Mouse (Mus musculus) CH12.LX (cell line): ENCODE data around the gene Gm4707. TPM values are rescaled to one million over a fixed set of nuclear protein-coding genes. Genes with fewer than 3 reads are reported as not detected.

Source experiments
- DNase-seq: peaks from one replicate; pipeline ENCODE4 v3.0.0-alpha.2; 2013; ENCODE audit errors: extremely low read depth
- H3K27ac ChIP-seq: 2 replicates; pipeline ENCODE4 v1.5.1; 2012; ENCODE audit warnings: low read depth, mild to moderate bottlenecking, control low read depth, moderate library complexity; ENCODE audit not compliant: insufficient read depth
- H3K27me3 ChIP-seq: replicated peaks from 2 replicates; pipeline ENCODE3; 2012; ENCODE audit warnings: inconsistent platforms
- H3K36me3 ChIP-seq, 2 experiments: replicated peaks in 1 of 2; 2 replicates each; pipeline versions ENCODE3 to v1.6.1; 2012; ENCODE audit warnings: inconsistent platforms in 1 of 2, low read length in 1 of 2, mild to moderate bottlenecking in 1 of 2, mixed read lengths in 1 of 2, moderate library complexity in 1 of 2; ENCODE audit not compliant: control insufficient read depth in 1 of 2, insufficient read depth in 1 of 2
- H3K4me1 ChIP-seq, 2 experiments: 2 replicates each; pipeline ENCODE4 v1.6.1; 2012; ENCODE audit warnings: inconsistent platforms in 1 of 2, moderate library complexity in 1 of 2; ENCODE audit not compliant: insufficient read depth in 2 of 2, control insufficient read depth in 1 of 2
- H3K4me2 ChIP-seq: 2 replicates; pipeline ENCODE4 v1.6.1; 2012; ENCODE audit warnings: low read depth, mild to moderate bottlenecking, control low read depth; ENCODE audit not compliant: poor library complexity, insufficient read depth, severe bottlenecking
- H3K4me3 ChIP-seq, 3 experiments: fragments of 150-350 bp in 1 of 3; sonication (generic) in 1 of 3; replicated peaks in 1 of 3; 2 replicates each; pipeline versions ENCODE3 to v1.5.1; 2011 to 2012; ENCODE audit warnings: low read depth in 2 of 3, low read length in 2 of 3, mild to moderate bottlenecking in 2 of 3, moderate library complexity in 2 of 3, control low read depth in 1 of 3, improper control_type of control experiment in 1 of 3, inconsistent platforms in 1 of 3, mixed read lengths in 1 of 3; ENCODE audit not compliant: poor library complexity in 1 of 3
- H3K79me2 ChIP-seq: replicated peaks from 2 replicates; pipeline ENCODE4 v1.6.1; 2012; ENCODE audit warnings: mild to moderate bottlenecking, moderate library complexity; ENCODE audit not compliant: control insufficient read depth, poor library complexity, insufficient read depth, severe bottlenecking; ENCODE audit errors: extremely low read depth
- H3K9ac ChIP-seq: 2 replicates; pipeline ENCODE4 v1.6.1; 2012; ENCODE audit warnings: low read depth, mild to moderate bottlenecking, control low read depth, moderate library complexity; ENCODE audit not compliant: insufficient read depth
- H3K9me3 ChIP-seq: replicated peaks from 2 replicates; pipeline ENCODE3; 2012; ENCODE audit warnings: low read length, inconsistent platforms, mixed read lengths
- CHD1 ChIP-seq: IDR thresholded peaks from 2 replicates; pipeline ENCODE4 v1.6.1; 2012; ENCODE audit warnings: low read depth, low read length, improper control_type of control experiment, inconsistent platforms
- E2F4 ChIP-seq: IDR thresholded peaks from 2 replicates; pipeline ENCODE4 v1.6.1; 2011; ENCODE audit warnings: low read depth, low read length, improper control_type of control experiment; ENCODE audit not compliant: insufficient replicate concordance
- EP300 ChIP-seq: IDR thresholded peaks from 2 replicates; pipeline ENCODE4 v1.6.1; 2011; ENCODE audit warnings: low read length, improper control_type of control experiment
- HCFC1 ChIP-seq: IDR thresholded peaks from 2 replicates; pipeline ENCODE4 v1.6.1; 2012; ENCODE audit warnings: low read depth, mild to moderate bottlenecking, inconsistent platforms, low read length, improper control_type of control experiment
- IRF4 ChIP-seq: IDR thresholded peaks from 2 replicates; pipeline ENCODE4 v1.6.1; 2014; ENCODE audit warnings: low read depth, mild to moderate bottlenecking, inconsistent platforms, low read length, improper control_type of control experiment
- JUN ChIP-seq: IDR thresholded peaks from 2 replicates; pipeline ENCODE4 v1.6.1; 2011; ENCODE audit warnings: low read depth, mild to moderate bottlenecking, low read length, improper control_type of control experiment, moderate library complexity; ENCODE audit not compliant: insufficient read depth
- JUND ChIP-seq: conservative IDR thresholded peaks from 2 replicates; pipeline ENCODE4 v1.6.1; 2011; ENCODE audit warnings: low read depth, low read length, improper control_type of control experiment
- KAT2A ChIP-seq: IDR thresholded peaks from 2 replicates; pipeline ENCODE4 v1.6.1; 2012; ENCODE audit warnings: low read length, improper control_type of control experiment, inconsistent platforms; ENCODE audit not compliant: insufficient replicate concordance
- MAZ ChIP-seq: IDR thresholded peaks from 2 replicates; pipeline ENCODE4 v1.6.1; 2012; ENCODE audit warnings: low read depth, mild to moderate bottlenecking, inconsistent platforms, low read length, improper control_type of control experiment, moderate library complexity
- MXI1 ChIP-seq: IDR thresholded peaks from 2 replicates; pipeline ENCODE4 v1.6.1; 2011; ENCODE audit warnings: mild to moderate bottlenecking, low read depth, low read length, improper control_type of control experiment
- MYC ChIP-seq: IDR thresholded peaks from 2 replicates; pipeline ENCODE4 v1.6.1; 2011; ENCODE audit warnings: low read depth, mild to moderate bottlenecking, improper control_type of control experiment, low read length
- NRF1 ChIP-seq: IDR thresholded peaks from 2 replicates; pipeline ENCODE4 v1.6.1; 2014; ENCODE audit warnings: low read depth, mild to moderate bottlenecking, inconsistent platforms, low read length, improper control_type of control experiment, moderate library complexity
- PAX5 ChIP-seq: IDR thresholded peaks from 2 replicates; pipeline ENCODE4 v1.6.1; 2012; ENCODE audit warnings: low read length, inconsistent platforms, mixed read lengths
- RCOR1 ChIP-seq: conservative IDR thresholded peaks from 2 replicates; pipeline ENCODE4 v1.6.1; 2012; ENCODE audit warnings: low read depth, mild to moderate bottlenecking, inconsistent platforms, low read length, improper control_type of control experiment
- SIN3A ChIP-seq: IDR thresholded peaks from 2 replicates; pipeline ENCODE4 v1.6.1; 2012; ENCODE audit warnings: low read length, improper control_type of control experiment, inconsistent platforms
- SMC3 ChIP-seq: IDR thresholded peaks from 2 replicates; pipeline ENCODE4 v1.6.1; 2011; ENCODE audit warnings: low read depth, low read length, improper control_type of control experiment
- TCF12 ChIP-seq: IDR thresholded peaks from 2 replicates; pipeline ENCODE4 v1.6.1; 2014; ENCODE audit warnings: low read depth, mild to moderate bottlenecking, inconsistent platforms, low read length, improper control_type of control experiment
- UBTF ChIP-seq: IDR thresholded peaks from 2 replicates; pipeline ENCODE4 v1.6.1; 2012; ENCODE audit warnings: low read depth, mild to moderate bottlenecking, inconsistent platforms, low read length, improper control_type of control experiment, moderate library complexity
- USF1 ChIP-seq: IDR thresholded peaks from 2 replicates; pipeline ENCODE4 v1.6.1; 2014; ENCODE audit warnings: low read depth, mild to moderate bottlenecking, inconsistent platforms, low read length, improper control_type of control experiment
- ZC3H11A ChIP-seq: IDR thresholded peaks from 2 replicates; pipeline ENCODE4 v1.6.1; 2012; ENCODE audit warnings: low read depth, mild to moderate bottlenecking, inconsistent platforms, low read length, improper control_type of control experiment
- ZKSCAN1 ChIP-seq: IDR thresholded peaks from 2 replicates; pipeline ENCODE4 v1.6.1; 2012; ENCODE audit warnings: low read depth, inconsistent platforms, low read length, improper control_type of control experiment, borderline replicate concordance
- ZMIZ1 ChIP-seq: IDR thresholded peaks from 2 replicates; pipeline ENCODE4 v1.6.1; 2012; ENCODE audit warnings: low read depth, mild to moderate bottlenecking, inconsistent platforms, low read length, improper control_type of control experiment
- ZNF384 ChIP-seq: IDR thresholded peaks from 2 replicates; pipeline ENCODE4 v1.6.1; 2012; ENCODE audit warnings: low read depth, low read length, improper control_type of control experiment, inconsistent platforms
- dilution Hi-C: fragments of 300-500 bp; cut with MboI; formaldehyde crosslinking; loops from 2 replicates; pipeline ENCODE4 v1.14.3; 2020; ENCODE audit warnings: low sequenced_read_pairs; ENCODE audit not compliant: extremely low pct_unique_long_range_greater_than_20kb, extremely low pct_ligation_motif_present
- in situ Hi-C: fragments of 300-500 bp; cut with MboI; formaldehyde crosslinking; loops from 3 replicates; pipeline ENCODE4 v1.14.3; 2019; ENCODE audit warnings: low sequenced_read_pairs, low pct_ligation_motif_present, low pct_unique_long_range_greater_than_20kb, mixed read lengths
- polyA plus RNA-seq: library from polyadenylated mRNA; unstranded; fragments of >175 nt; gene quantifications from 2 replicates; pipeline ENCODE4 v1.2.1, GENCODE M21; 2012; ENCODE audit warnings: low read depth; ENCODE audit not compliant: insufficient read length
- total RNA-seq, 2 experiments: library from RNA; depleted of rRNA; stranded (reverse); fragments of 300-350 nt in 1 of 2; fragments of >200 nt in 1 of 2; gene quantifications; 2 replicates each; pipeline ENCODE4 v1.2.3; 2012 to 2014

The Gm4707 gene
- total and polyA plus RNA-seq, 3 experiments = 0.33 to 1.5 (median 1.1) TPM

DNA sequence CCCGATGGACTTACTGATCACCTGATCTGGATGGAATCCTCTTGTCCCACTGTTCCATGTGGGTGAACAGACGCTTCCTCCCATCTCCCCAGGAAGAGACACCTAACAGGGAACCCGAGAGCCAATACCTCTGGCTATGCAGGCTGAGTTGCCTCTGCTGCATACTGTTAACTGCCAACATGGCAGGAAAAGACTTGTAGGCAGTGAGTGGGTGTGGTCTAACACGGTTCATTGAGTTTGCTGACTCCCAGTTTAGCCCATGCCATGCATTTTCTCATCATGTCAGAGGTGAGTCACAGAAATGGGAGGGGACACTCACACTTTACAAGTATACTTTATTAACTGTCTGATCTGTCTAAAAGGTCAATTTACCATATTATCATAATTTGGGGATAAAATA lies 36.1 kb upstream of the Gm4707 start:
- TF ChIP-seq KAT2A (no peak), E2F4 (no peak), ZKSCAN1 (no peak), IRF4 (no peak), JUND (no peak), EP300 (no peak), PAX5 (no peak), SIN3A (no peak), HCFC1 (no peak), SMC3 (no peak), MYC (no peak), TCF12 (no peak), CHD1 (no peak), ZC3H11A (no peak), JUN (no peak), RCOR1 (no peak), MAZ (no peak), USF1 (no peak), ZNF384 (no peak), MXI1 (no peak)
- TF ChIP-seq, all 38 proteins: peak for 0
- H3K27me3 ChIP-seq = no peaks in the 10 kb centered on the region
- DNase-seq = peak; percentile 53
- no peak overlapping the region for H3K4me3 ChIP-seq
- no peak overlapping the region; the same call in 1 of the 2 replicates for H3K9ac ChIP-seq
- in situ Hi-C loops = no loop called here
- no peaks in the 10 kb centered on the region for H3K9me3 ChIP-seq
- peak overlapping the region; percentile 40; the same call in 1 of the 2 replicates for H3K27ac ChIP-seq
- dilution Hi-C loops = no loop called here
- H3K79me2 ChIP-seq = no peaks in the 10 kb centered on the region
- H3K4me2 ChIP-seq = peak overlapping the region; percentile 78; the same call in 1 of the 2 replicates
- peaks cover 5 to 13% of the 10 kb centered on the region in 2 experiments for H3K4me1 ChIP-seq
- H3K36me3 ChIP-seq = peaks cover 34 to 53% of the 10 kb centered on the region in 2 experiments

DNA sequence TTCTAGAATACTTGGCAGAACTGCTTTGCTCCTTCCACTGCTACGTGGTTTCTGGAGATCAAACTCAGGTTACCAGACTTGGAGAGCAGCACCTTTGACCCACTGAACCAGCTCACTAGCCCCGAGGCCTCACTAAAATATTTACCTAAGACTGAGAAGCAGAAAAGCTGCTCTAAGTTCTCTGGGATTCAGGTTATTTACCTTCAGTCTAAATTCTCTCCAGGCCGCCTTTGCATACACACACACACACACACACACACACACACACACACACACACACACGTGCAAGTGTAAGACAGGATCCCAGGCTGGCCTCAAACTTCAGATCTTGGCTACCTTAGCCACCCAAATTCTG lies 31.6 kb upstream of the Gm4707 start:
- Histone ChIP-seq H3K4me1 (peaks cover 5 to 31% of the 10 kb centered on the region in 2 experiments), H3K9me3 (peaks cover 16% of the 10 kb centered on the region), H3K4me2 (no peak overlapping the region), H3K4me3 (no peak overlapping the region), H3K36me3 (peaks cover 8 to 13% of the 10 kb centered on the region in 2 experiments), H3K9ac (no peak overlapping the region), H3K27me3 (no peaks in the 10 kb centered on the region), H3K79me2 (no peaks in the 10 kb centered on the region), H3K27ac (no peak overlapping the region)
- dilution Hi-C loops (no loop called here), in situ Hi-C loops (no loop called here)
- TF ChIP-seq UBTF (no peak), TCF12 (no peak), NRF1 (no peak), ZC3H11A (no peak), E2F4 (no peak), ZMIZ1 (no peak), ZKSCAN1 (no peak), HCFC1 (no peak), MXI1 (no peak), SMC3 (no peak), MYC (no peak), EP300 (no peak)
- no peak for DNase-seq
